Mouse (Mus musculus) megakaryocyte, embryonic 14.5 days (primary cell): ENCODE data around the gene Nav1.

Experiments
- FLI1 ChIP-seq: IDR thresholded peaks from 2 replicates; pipeline ENCODE4 v1.6.1; 2012; ENCODE audit warnings: low read length, inconsistent platforms, mixed read lengths
- GATA1 ChIP-seq: IDR thresholded peaks from 3 replicates; pipeline ENCODE4 v1.6.1; 2012; ENCODE audit warnings: mixed read lengths, low read length, inconsistent platforms, borderline replicate concordance

DNA sequence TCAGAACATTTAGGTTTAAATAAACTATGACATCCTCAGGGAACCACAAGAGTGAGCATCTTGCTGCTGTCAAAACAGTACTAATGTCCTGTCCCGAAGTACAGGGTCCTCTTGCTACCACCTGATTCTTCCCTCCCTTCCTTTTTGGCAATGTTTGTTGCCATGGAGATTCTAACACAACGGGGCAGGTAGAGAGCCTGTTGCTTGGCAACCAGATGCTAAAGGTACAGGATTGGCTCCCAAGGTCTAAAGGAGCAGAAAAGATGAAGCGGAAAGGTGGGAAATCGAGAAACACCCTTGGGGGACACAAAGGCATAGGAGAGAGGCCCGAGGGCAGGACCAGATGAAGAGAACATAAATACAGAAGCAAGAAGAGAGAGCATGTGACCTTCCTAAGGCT lies 17.6 kb upstream of the Nav1 start:
- TF ChIP-seq GATA1 (no peak), FLI1 (no peak)
